Mouse (Mus musculus) CH12.LX (cell line): ENCODE results near the gene Fhit. TPM values are rescaled to one million over a fixed set of nuclear protein-coding genes. Genes with fewer than 3 reads are reported as not detected.

Experiments used
- DNase-seq: peaks from one replicate; pipeline ENCODE4 v3.0.0-alpha.2; 2013; ENCODE audit errors: extremely low read depth
- H3K27ac ChIP-seq: 2 replicates; pipeline ENCODE4 v1.5.1; 2012; ENCODE audit warnings: low read depth, mild to moderate bottlenecking, control low read depth, moderate library complexity; ENCODE audit not compliant: insufficient read depth
- H3K27me3 ChIP-seq: replicated peaks from 2 replicates; pipeline ENCODE3; 2012; ENCODE audit warnings: inconsistent platforms
- H3K36me3 ChIP-seq, 2 experiments: replicated peaks in 1 of 2; 2 replicates each; pipeline versions ENCODE3 to v1.6.1; 2012; ENCODE audit warnings: inconsistent platforms in 1 of 2, low read length in 1 of 2, mild to moderate bottlenecking in 1 of 2, mixed read lengths in 1 of 2, moderate library complexity in 1 of 2; ENCODE audit not compliant: control insufficient read depth in 1 of 2, insufficient read depth in 1 of 2
- H3K4me1 ChIP-seq, 2 experiments: 2 replicates each; pipeline ENCODE4 v1.6.1; 2012; ENCODE audit warnings: inconsistent platforms in 1 of 2, moderate library complexity in 1 of 2; ENCODE audit not compliant: insufficient read depth in 2 of 2, control insufficient read depth in 1 of 2
- H3K4me2 ChIP-seq: 2 replicates; pipeline ENCODE4 v1.6.1; 2012; ENCODE audit warnings: low read depth, mild to moderate bottlenecking, control low read depth; ENCODE audit not compliant: poor library complexity, insufficient read depth, severe bottlenecking
- H3K4me3 ChIP-seq, 3 experiments: fragments of 150-350 bp in 1 of 3; sonication (generic) in 1 of 3; replicated peaks in 1 of 3; 2 replicates each; pipeline versions ENCODE3 to v1.5.1; 2011 to 2012; ENCODE audit warnings: low read depth in 2 of 3, low read length in 2 of 3, mild to moderate bottlenecking in 2 of 3, moderate library complexity in 2 of 3, control low read depth in 1 of 3, improper control_type of control experiment in 1 of 3, inconsistent platforms in 1 of 3, mixed read lengths in 1 of 3; ENCODE audit not compliant: poor library complexity in 1 of 3
- H3K79me2 ChIP-seq: replicated peaks from 2 replicates; pipeline ENCODE4 v1.6.1; 2012; ENCODE audit warnings: mild to moderate bottlenecking, moderate library complexity; ENCODE audit not compliant: control insufficient read depth, poor library complexity, insufficient read depth, severe bottlenecking; ENCODE audit errors: extremely low read depth
- H3K9ac ChIP-seq: 2 replicates; pipeline ENCODE4 v1.6.1; 2012; ENCODE audit warnings: low read depth, mild to moderate bottlenecking, control low read depth, moderate library complexity; ENCODE audit not compliant: insufficient read depth
- H3K9me3 ChIP-seq: replicated peaks from 2 replicates; pipeline ENCODE3; 2012; ENCODE audit warnings: low read length, inconsistent platforms, mixed read lengths
- BHLHE40 ChIP-seq: IDR thresholded peaks from 2 replicates; pipeline ENCODE4 v1.6.1; 2011; ENCODE audit warnings: mild to moderate bottlenecking, low read depth, low read length, improper control_type of control experiment
- CHD1 ChIP-seq: IDR thresholded peaks from 2 replicates; pipeline ENCODE4 v1.6.1; 2012; ENCODE audit warnings: low read depth, low read length, improper control_type of control experiment, inconsistent platforms
- CHD2 ChIP-seq: IDR thresholded peaks from 2 replicates; pipeline ENCODE4 v1.6.1; 2011; ENCODE audit warnings: low read length, improper control_type of control experiment
- E2F4 ChIP-seq: IDR thresholded peaks from 2 replicates; pipeline ENCODE4 v1.6.1; 2011; ENCODE audit warnings: low read depth, low read length, improper control_type of control experiment; ENCODE audit not compliant: insufficient replicate concordance
- ETS1 ChIP-seq: conservative IDR thresholded peaks from 2 replicates; pipeline ENCODE4 v1.6.1; 2012; ENCODE audit warnings: low read depth, mild to moderate bottlenecking, inconsistent platforms, low read length, improper control_type of control experiment, moderate library complexity
- HCFC1 ChIP-seq: IDR thresholded peaks from 2 replicates; pipeline ENCODE4 v1.6.1; 2012; ENCODE audit warnings: low read depth, mild to moderate bottlenecking, inconsistent platforms, low read length, improper control_type of control experiment
- KAT2A ChIP-seq: IDR thresholded peaks from 2 replicates; pipeline ENCODE4 v1.6.1; 2012; ENCODE audit warnings: low read length, improper control_type of control experiment, inconsistent platforms; ENCODE audit not compliant: insufficient replicate concordance
- MAFK ChIP-seq: IDR thresholded peaks from 2 replicates; pipeline ENCODE4 v1.6.1; 2011; ENCODE audit warnings: low read length, improper control_type of control experiment; ENCODE audit not compliant: insufficient replicate concordance
- MAZ ChIP-seq: IDR thresholded peaks from 2 replicates; pipeline ENCODE4 v1.6.1; 2012; ENCODE audit warnings: low read depth, mild to moderate bottlenecking, inconsistent platforms, low read length, improper control_type of control experiment, moderate library complexity
- MEF2A ChIP-seq: IDR thresholded peaks from 2 replicates; pipeline ENCODE4 v1.6.1; 2014; ENCODE audit warnings: low read depth, mild to moderate bottlenecking, inconsistent platforms, low read length, improper control_type of control experiment, borderline replicate concordance
- POLR2A ChIP-seq: IDR thresholded peaks from 2 replicates; pipeline ENCODE4 v1.6.1; 2011; ENCODE audit warnings: low read depth, mild to moderate bottlenecking, improper control_type of control experiment, low read length
- POLR2AphosphoS2 ChIP-seq: IDR thresholded peaks from 2 replicates; pipeline ENCODE4 v1.6.1; 2011; ENCODE audit warnings: low read depth, low read length, improper control_type of control experiment
- RAD21 ChIP-seq: IDR thresholded peaks from 2 replicates; pipeline ENCODE4 v1.6.1; 2011; ENCODE audit warnings: low read depth, mild to moderate bottlenecking, low read length, improper control_type of control experiment, moderate library complexity
- RCOR1 ChIP-seq: conservative IDR thresholded peaks from 2 replicates; pipeline ENCODE4 v1.6.1; 2012; ENCODE audit warnings: low read depth, mild to moderate bottlenecking, inconsistent platforms, low read length, improper control_type of control experiment
- SIN3A ChIP-seq: IDR thresholded peaks from 2 replicates; pipeline ENCODE4 v1.6.1; 2012; ENCODE audit warnings: low read length, improper control_type of control experiment, inconsistent platforms
- SMC3 ChIP-seq: IDR thresholded peaks from 2 replicates; pipeline ENCODE4 v1.6.1; 2011; ENCODE audit warnings: low read depth, low read length, improper control_type of control experiment
- TBP ChIP-seq: conservative IDR thresholded peaks from 2 replicates; pipeline ENCODE4 v1.6.1; 2011; ENCODE audit warnings: low read depth, low read length, improper control_type of control experiment
- TCF12 ChIP-seq: IDR thresholded peaks from 2 replicates; pipeline ENCODE4 v1.6.1; 2014; ENCODE audit warnings: low read depth, mild to moderate bottlenecking, inconsistent platforms, low read length, improper control_type of control experiment
- USF2 ChIP-seq: conservative IDR thresholded peaks from 2 replicates; pipeline ENCODE4 v1.6.1; 2011; ENCODE audit warnings: low read depth, low read length, improper control_type of control experiment
- ZC3H11A ChIP-seq: IDR thresholded peaks from 2 replicates; pipeline ENCODE4 v1.6.1; 2012; ENCODE audit warnings: low read depth, mild to moderate bottlenecking, inconsistent platforms, low read length, improper control_type of control experiment
- dilution Hi-C: fragments of 300-500 bp; cut with MboI; formaldehyde crosslinking; loops from 2 replicates; pipeline ENCODE4 v1.14.3; 2020; ENCODE audit warnings: low sequenced_read_pairs; ENCODE audit not compliant: extremely low pct_unique_long_range_greater_than_20kb, extremely low pct_ligation_motif_present
- in situ Hi-C: fragments of 300-500 bp; cut with MboI; formaldehyde crosslinking; loops from 3 replicates; pipeline ENCODE4 v1.14.3; 2019; ENCODE audit warnings: low sequenced_read_pairs, low pct_ligation_motif_present, low pct_unique_long_range_greater_than_20kb, mixed read lengths
- polyA plus RNA-seq: library from polyadenylated mRNA; unstranded; fragments of >175 nt; gene quantifications from 2 replicates; pipeline ENCODE4 v1.2.1, GENCODE M21; 2012; ENCODE audit warnings: low read depth; ENCODE audit not compliant: insufficient read length
- total RNA-seq, 2 experiments: library from RNA; depleted of rRNA; stranded (reverse); fragments of 300-350 nt in 1 of 2; fragments of >200 nt in 1 of 2; gene quantifications; 2 replicates each; pipeline ENCODE4 v1.2.3; 2012 to 2014

Fhit gene
- total and polyA plus RNA-seq, 3 experiments, result 0.64 to 1.9 (median 0.64) TPM

- H3K9ac ChIP-seq, result no peak overlapping the region
- no peaks in the 10 kb centered on the region for H3K9me3 ChIP-seq
- TF ChIP-seq TCF12 (no peak), CHD2 (no peak), KAT2A (no peak), CHD1 (no peak)
- no peak overlapping the region for H3K27ac ChIP-seq
- no peaks in the 10 kb centered on the region for H3K27me3 ChIP-seq
- dilution Hi-C loops (no loop called here), in situ Hi-C loops (no loop called here)
- no peaks in the 10 kb centered on the region for H3K79me2 ChIP-seq
- no peak overlapping the region for H3K4me3 ChIP-seq
- no peak overlapping the region for H3K4me2 ChIP-seq
- no peaks in the 10 kb centered on the region for H3K4me1 ChIP-seq
- DNase-seq, result no peak
- no peaks in the 10 kb centered on the region for H3K36me3 ChIP-seq
These were observed 448.9 kb downstream of the Fhit start for GRCm38 (mm10) chr14:10712916-10713315.

- Histone ChIP-seq H3K4me2 (no peak overlapping the region), H3K27ac (no peak overlapping the region), H3K9ac (no peak overlapping the region), H3K36me3 (no peaks in the 10 kb centered on the region), H3K4me3 (no peak overlapping the region), H3K79me2 (no peaks in the 10 kb centered on the region), H3K4me1 (no peaks in the 10 kb centered on the region), H3K9me3 (no peaks in the 10 kb centered on the region), H3K27me3 (no peaks in the 10 kb centered on the region)
- no peak for TF ChIP-seq MEF2A
- TF ChIP-seq POLR2A, result no peak
- no peak for TF ChIP-seq USF2
- no peak for TF ChIP-seq SIN3A
- no peak for TF ChIP-seq POLR2AphosphoS2
- TF ChIP-seq HCFC1, result no peak
- no peak for TF ChIP-seq BHLHE40
- no peak for TF ChIP-seq E2F4
- no peak for TF ChIP-seq CHD1
- no peak for TF ChIP-seq SMC3
- TF ChIP-seq ETS1, result no peak
- no peak for TF ChIP-seq MAZ
- TF ChIP-seq ZC3H11A, result no peak
- no peak for TF ChIP-seq RCOR1
- TF ChIP-seq RAD21, result no peak
- TF ChIP-seq TBP, result no peak
- TF ChIP-seq MAFK, result no peak
- in situ Hi-C loops, result no loop called here
- dilution Hi-C loops, result no loop called here
- no peak for DNase-seq
These were observed 449.3 kb downstream of the Fhit start for GRCm38 (mm10) chr14:10712522-10712881.
